Mouse (Mus musculus) stomach, postnatal 0 days (tissue): ENCODE data around the gene Hace1. TPM values are rescaled to one million over a fixed set of nuclear protein-coding genes. Genes with fewer than 3 reads are reported as not detected.

Experiments used
- ATAC-seq: fragments of 200-750 bp; cut with Nextera tagmentation; 2 replicates; pipeline ENCODE4 v1.8.0; 2017; ENCODE audit not compliant: low FRiP score, low TSS enrichment
- DNase-seq: peaks from one replicate; pipeline ENCODE4 v3.0.0-alpha.2; 2016; ENCODE audit warnings: low spot score
- H3K27ac ChIP-seq: fragments of 300-500 bp; sonication (generic); replicated peaks from 2 replicates; pipeline ENCODE4 v1.5.1; 2014; ENCODE audit warnings: mild to moderate bottlenecking, control low read depth
- H3K27me3 ChIP-seq: fragments of 300-500 bp; sonication (generic); 2 replicates; pipeline ENCODE4 v1.6.1; 2014; ENCODE audit warnings: low read length; ENCODE audit not compliant: control insufficient read depth, insufficient read depth
- H3K36me3 ChIP-seq: fragments of 300-500 bp; sonication (generic); 2 replicates; pipeline ENCODE4 v1.6.1; 2014; ENCODE audit warnings: low read length, mixed read lengths; ENCODE audit not compliant: control insufficient read depth, insufficient read depth
- H3K4me1 ChIP-seq: fragments of 300-500 bp; sonication (generic); replicated peaks from 2 replicates; pipeline ENCODE4 v1.6.1; 2014; ENCODE audit warnings: antibody characterized with exemption; ENCODE audit not compliant: control insufficient read depth, insufficient read depth
- H3K4me2 ChIP-seq: fragments of 300-500 bp; sonication (generic); replicated peaks from 2 replicates; pipeline ENCODE4 v1.6.1; 2014; ENCODE audit warnings: low read depth, mild to moderate bottlenecking, control low read depth, moderate library complexity
- H3K4me3 ChIP-seq: fragments of 300-500 bp; sonication (generic); 2 replicates; pipeline ENCODE4 v1.5.1; 2014; ENCODE audit warnings: low read depth, low read length, control low read depth
- H3K9ac ChIP-seq: fragments of 300-500 bp; sonication (generic); 2 replicates; pipeline ENCODE4 v1.6.1; 2014; ENCODE audit warnings: mild to moderate bottlenecking, low read length, control low read depth, mixed read lengths
- H3K9me3 ChIP-seq: fragments of 300-500 bp; sonication (generic); 2 replicates; pipeline ENCODE4 v1.6.1; 2016; ENCODE audit warnings: low read length; ENCODE audit not compliant: control insufficient read depth
- CTCF ChIP-seq: IDR thresholded peaks from 2 replicates; pipeline ENCODE4 v1.5.1; 2016; ENCODE audit warnings: antibody characterized with exemption, low read depth, mild to moderate bottlenecking, moderate library complexity
- EP300 ChIP-seq: optimal IDR thresholded peaks from 2 replicates; pipeline ENCODE3; 2016; ENCODE audit warnings: antibody characterized with exemption
- WGBS: fragments of 180-500 bp; shearing (Covaris S2); extraction: QIAGEN DNeasy Blood & Tissue Kit; methylation state at CpG from one replicate; pipeline ENCODE4 v1.1.7; 2014; 5-methylcytosine and 5-hydroxymethylcytosine counted together
- polyA plus RNA-seq: library from polyadenylated mRNA; unstranded; fragments of >200 nt; fragmentation: Nextera tagmentation; extraction: Ambion mirVana; gene quantifications from 2 replicates; pipeline ENCODE4 v1.2.1, GENCODE M21; 2015

Hace1 gene
- polyA plus RNA-seq, 1 experiment from 2014 or later: 13.7 TPM

DNA sequence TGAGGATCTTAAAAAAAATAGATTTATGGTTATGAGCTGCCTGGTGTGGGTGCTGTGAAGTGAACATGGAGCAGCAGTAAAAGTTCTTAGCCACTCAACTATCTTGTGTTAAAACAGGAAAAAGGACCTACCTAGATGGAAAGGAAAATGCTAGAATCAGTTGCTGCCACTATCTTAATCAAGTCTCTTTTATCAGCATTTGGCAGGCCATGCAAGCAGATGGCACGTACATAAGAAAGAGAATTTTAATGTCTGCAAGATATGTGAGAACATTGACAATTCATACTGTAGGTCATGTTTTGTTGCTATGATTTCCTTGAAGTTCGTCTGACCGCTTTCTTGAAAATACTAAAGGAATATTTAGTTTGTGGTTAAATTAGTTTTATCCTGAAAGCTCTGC lies 54.4 kb downstream of the Hace1 start:
- no peak overlapping the region for H3K4me3 ChIP-seq
- TF ChIP-seq CTCF: no peak
- TF ChIP-seq EP300: no peak
- no peaks in the 10 kb centered on the region for H3K27me3 ChIP-seq
- no peaks in the 10 kb centered on the region for H3K9me3 ChIP-seq
- H3K4me1 ChIP-seq: no peaks in the 10 kb centered on the region
- H3K27ac ChIP-seq: no peak overlapping the region
- no peak for DNase-seq
- ATAC-seq: no peak
- no peak overlapping the region for H3K9ac ChIP-seq
- no peak overlapping the region for H3K4me2 ChIP-seq
- H3K36me3 ChIP-seq: no peaks in the 10 kb centered on the region
- WGBS: 89% methylated on average over 3 of the region's 3 CpGs

DNA sequence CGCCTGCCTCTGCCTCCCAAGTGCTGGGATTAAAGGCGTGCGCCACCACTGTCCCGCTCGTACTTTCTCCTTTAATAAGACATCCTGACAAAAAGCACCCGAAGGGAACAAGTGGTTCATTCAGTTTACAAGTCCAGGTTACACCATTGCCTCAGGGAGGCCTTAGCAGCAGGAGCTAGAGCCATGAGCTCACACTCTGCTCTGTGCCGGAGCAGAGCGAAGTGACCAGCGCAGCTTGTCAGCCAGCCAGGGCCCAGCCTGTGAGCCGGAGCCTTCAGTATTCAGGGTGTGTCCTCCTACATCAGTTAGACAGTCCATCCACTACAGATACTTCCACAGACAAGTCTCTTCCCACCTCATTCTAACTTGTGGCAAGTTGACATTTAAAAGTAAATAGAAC lies 55.0 kb downstream of the Hace1 start:
- DNase-seq: no peak
- no peak for ATAC-seq

DNA sequence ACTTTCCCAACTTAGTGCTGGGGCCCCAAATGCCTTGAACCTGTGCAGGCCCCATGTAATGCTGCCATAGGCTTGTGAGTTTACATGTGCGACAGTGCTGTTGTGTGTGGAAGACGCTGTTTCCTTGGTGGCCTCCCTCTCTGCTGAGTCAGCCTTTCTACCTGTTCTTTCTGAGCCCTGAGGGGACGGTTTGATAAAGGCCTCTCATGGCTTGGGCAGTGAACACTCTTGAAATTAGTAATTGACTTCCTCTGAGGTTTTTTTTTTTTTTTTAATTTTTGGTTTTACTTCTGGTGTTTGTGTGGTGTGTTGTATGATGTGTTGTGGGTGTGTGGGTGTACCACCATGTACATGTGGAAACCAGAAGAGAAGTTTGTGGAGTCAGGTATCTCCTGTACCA lies 57.6 kb downstream of the Hace1 start:
- Histone ChIP-seq H3K9ac (no peak overlapping the region), H3K36me3 (no peaks in the 10 kb centered on the region), H3K27ac (no peak overlapping the region), H3K4me2 (no peak overlapping the region), H3K4me3 (no peak overlapping the region), H3K4me1 (no peaks in the 10 kb centered on the region), H3K9me3 (no peaks in the 10 kb centered on the region), H3K27me3 (no peaks in the 10 kb centered on the region)
- DNase-seq (no peak), ATAC-seq (no peak)
- WGBS: 83% methylated on average over 3 of the region's 3 CpGs
- TF ChIP-seq CTCF (no peak), EP300 (no peak)

More for the DNA sequence above, 55.0 kb downstream of the Hace1 start:
- H3K4me3 ChIP-seq: no peak overlapping the region
- no peaks in the 10 kb centered on the region for H3K27me3 ChIP-seq
- no peak overlapping the region for H3K4me2 ChIP-seq
- H3K9me3 ChIP-seq: no peaks in the 10 kb centered on the region
- H3K9ac ChIP-seq: no peak overlapping the region
- no peak overlapping the region for H3K27ac ChIP-seq
- H3K4me1 ChIP-seq: no peaks in the 10 kb centered on the region
- TF ChIP-seq EP300 (no peak), CTCF (no peak)
- H3K36me3 ChIP-seq: no peaks in the 10 kb centered on the region
- 88% methylated on average over 10 of the region's 10 CpGs for WGBS

DNA sequence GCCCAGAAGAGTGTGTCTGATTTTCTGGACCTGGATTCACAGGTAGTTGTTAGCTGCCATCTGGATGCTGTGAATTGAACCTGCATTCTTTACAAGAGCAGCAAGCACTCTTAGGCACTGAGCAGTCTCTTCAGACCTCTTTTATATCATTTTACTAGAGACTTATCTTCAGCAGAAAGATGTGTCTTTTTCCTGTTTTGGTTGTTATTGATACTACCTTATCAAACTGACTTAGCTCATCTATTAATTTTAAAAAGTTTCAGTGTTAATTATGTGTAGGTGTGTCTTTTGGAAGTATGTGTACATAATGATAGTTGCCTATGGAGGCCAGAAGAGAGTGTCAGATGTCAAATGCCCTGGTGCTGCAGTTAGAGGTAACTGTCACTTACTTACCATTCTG lies 62.1 kb downstream of the Hace1 start:
- Histone ChIP-seq H3K27me3 (no peaks in the 10 kb centered on the region), H3K27ac (no peak overlapping the region), H3K4me3 (no peak overlapping the region), H3K36me3 (no peaks in the 10 kb centered on the region; the same call in 1 of the 2 replicates), H3K4me2 (no peak overlapping the region), H3K9ac (no peak overlapping the region), H3K9me3 (no peaks in the 10 kb centered on the region), H3K4me1 (no peaks in the 10 kb centered on the region)
- ATAC-seq: no peak
- no peak for TF ChIP-seq CTCF
- TF ChIP-seq EP300: no peak
- no peak for DNase-seq

DNA sequence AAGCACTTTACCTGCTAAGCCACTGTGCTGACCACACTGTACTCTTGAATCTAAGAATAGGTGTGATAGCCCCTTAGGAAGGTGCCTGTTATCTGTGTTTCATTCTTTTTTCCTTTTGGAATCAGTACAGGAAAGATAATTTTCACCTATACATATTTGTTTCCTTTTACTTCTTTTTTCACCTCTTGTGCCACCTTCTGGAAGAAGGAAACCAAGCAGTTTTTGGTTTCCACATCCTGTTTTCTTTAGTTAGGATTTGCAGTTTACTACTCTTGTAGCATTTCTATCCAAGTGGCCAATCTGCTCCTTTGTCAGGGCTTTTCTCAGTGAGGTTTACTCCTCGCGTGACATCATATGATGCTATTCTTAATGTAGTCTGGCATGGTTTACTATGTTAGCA lies 76.4 kb downstream of the Hace1 start:
- Histone ChIP-seq H3K27ac (no peak overlapping the region), H3K4me2 (no peak overlapping the region), H3K27me3 (no peaks in the 10 kb centered on the region), H3K9ac (no peak overlapping the region), H3K36me3 (no peaks in the 10 kb centered on the region), H3K4me1 (no peaks in the 10 kb centered on the region), H3K9me3 (no peaks in the 10 kb centered on the region), H3K4me3 (no peak overlapping the region)
- DNase-seq: no peak
- 90% methylated on average over 2 of the region's 2 CpGs for WGBS
- no peak for ATAC-seq
- TF ChIP-seq CTCF (peak; percentile 40; the same call in 1 of the 2 replicates), EP300 (no peak)

DNA sequence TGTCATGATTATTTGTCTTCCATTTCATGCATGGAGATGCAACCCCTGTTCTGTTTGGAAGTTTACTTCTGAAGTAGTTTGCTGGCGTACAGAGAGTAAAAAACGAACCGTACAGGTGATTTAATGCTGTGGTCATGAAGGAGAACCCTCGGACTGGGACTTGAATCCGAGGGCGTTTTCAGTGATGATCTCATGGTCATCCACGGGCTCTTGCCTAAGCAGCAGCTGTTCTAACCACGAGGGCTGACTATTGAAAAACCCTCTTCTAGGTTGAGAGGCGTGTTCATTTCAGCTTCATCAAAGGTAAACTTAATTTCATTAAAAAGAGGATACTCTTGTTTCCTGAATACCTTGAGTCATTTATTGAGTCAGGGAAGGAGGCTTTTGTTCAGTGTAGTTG lies 84.4 kb downstream of the Hace1 start:
- no peak overlapping the region for H3K4me2 ChIP-seq
- TF ChIP-seq EP300: no peak
- TF ChIP-seq CTCF: no peak

More for the DNA sequence above, 84.4 kb downstream of the Hace1 start:
- Histone ChIP-seq H3K9ac (no peak overlapping the region), H3K27ac (no peak overlapping the region), H3K4me3 (no peak overlapping the region), H3K36me3 (no peaks in the 10 kb centered on the region), H3K27me3 (no peaks in the 10 kb centered on the region), H3K9me3 (no peaks in the 10 kb centered on the region), H3K4me1 (no peaks in the 10 kb centered on the region)
- ATAC-seq: no peak
- WGBS: 84% methylated on average over 9 of the region's 9 CpGs
- no peak for DNase-seq
